ENCODE assay signal across 9 mouse cellular contexts in genomic region chr11:36395803-36396710, GRCm38 (mm10).
DNase-seq lines count a peak whose midpoint lies in the region; ATAC-seq and TF ChIP-seq lines count a peak whose summit lies in the region.
"Had no signal": no experiment of that assay in that cellular context is flagged by ENCODE, and none has a peak within 500 bp of the region (broad histone marks: within the 10 kb centered on the region; RNA-seq: fewer than 3 reads in every experiment).

No protein-coding gene starts in this region.

- no peak for TF ChIP-seq POLR2A in brain, embryonic 14.5 days (IDR thresholded peaks at IDR 0.05; ENCODE audit: borderline replicate concordance, extremely low read depth, insufficient read depth, insufficient read length, poor library complexity, severe bottlenecking)

- no peak for TF ChIP-seq CTCF in layer of hippocampus, adult 2 months (conservative IDR thresholded peaks at IDR 0.05)
- no peak for TF ChIP-seq CTCF in brain, embryonic 14.5 days (IDR thresholded peaks at IDR 0.05; ENCODE audit: borderline replicate concordance, extremely low read depth, insufficient read depth, insufficient read length)

- H3K36me3 ChIP-seq in forebrain, embryonic 13.5 days (ENCODE audit: poor library complexity, severe bottlenecking): no peaks in the 10 kb centered on the region
- no peaks in the 10 kb centered on the region for H3K36me3 ChIP-seq in midbrain, embryonic 14.5 days (ENCODE audit: control insufficient read depth, insufficient read depth, low read length)

- no peak overlapping the region for H3K4me3 ChIP-seq in layer of hippocampus, adult 2 months
- no peak overlapping the region for H3K4me3 ChIP-seq in forebrain, embryonic 13.5 days
- H3K4me3 ChIP-seq in midbrain, embryonic 14.5 days (replicated peaks; ENCODE audit: low read depth, low read length): no peak overlapping the region

- H3K9me3 ChIP-seq in forebrain, embryonic 13.5 days (replicated peaks): no peaks in the 10 kb centered on the region
- H3K9me3 ChIP-seq in midbrain, embryonic 14.5 days (ENCODE audit: control insufficient read depth, low read length): no peaks in the 10 kb centered on the region

- H3K27me3 ChIP-seq in forebrain, embryonic 13.5 days: no peaks in the 10 kb centered on the region
- H3K27me3 ChIP-seq in midbrain, embryonic 14.5 days (ENCODE audit: control insufficient read depth, insufficient read depth, low read length): no peaks in the 10 kb centered on the region

- 28% methylated on average over 12 of the region's 12 CpGs for WGBS in forebrain, embryonic 13.5 days
- WGBS in midbrain, embryonic 14.5 days: 30% methylated on average over 12 of the region's 12 CpGs

- H3K9ac ChIP-seq in forebrain, embryonic 13.5 days: no peak overlapping the region
- H3K9ac ChIP-seq in midbrain, embryonic 14.5 days (replicated peaks; ENCODE audit: low read length): no peak overlapping the region

- no peak overlapping the region for H3K4me2 ChIP-seq in forebrain, embryonic 13.5 days
- no peak overlapping the region for H3K4me2 ChIP-seq in midbrain, embryonic 14.5 days (ENCODE audit: low read length)

- peaks cover 19% of the 10 kb centered on the region for H3K4me1 ChIP-seq in forebrain, embryonic 13.5 days
- peaks cover 19% of the 10 kb centered on the region for H3K4me1 ChIP-seq in midbrain, embryonic 14.5 days (ENCODE audit: control insufficient read depth, insufficient read depth, low read length)

- peak overlapping the region; percentile 20; the same call in 1 of the 2 replicates for H3K27ac ChIP-seq in layer of hippocampus, adult 2 months
- H3K27ac ChIP-seq in forebrain, embryonic 13.5 days: peak overlapping the region; percentile 45; the same call in 1 of the 2 replicates
- H3K27ac ChIP-seq in midbrain, embryonic 14.5 days (replicated peaks; ENCODE audit: low read depth, low read length): peak overlapping the region; percentile 58

- ATAC-seq in forebrain, embryonic 13.5 days: peak; percentile 67
- no peak for ATAC-seq in midbrain, embryonic 14.5 days (ENCODE audit: low FRiP score, low TSS enrichment)

- DNase-seq in layer of hippocampus, adult 2 months (ENCODE audit: low spot score in 2 of 2): no peak
- DNase-seq in layer of hippocampus, postnatal 36 days: no peak
- peak; percentile 74 for DNase-seq in brain, embryonic 14.5 days (ENCODE audit: low read depth)
- DNase-seq in midbrain, embryonic 14.5 days: peak; percentile 51
- no peak for DNase-seq in urinary bladder, adult 18-20 months (ENCODE audit: low spot score in 2 of 2)
- no peak for DNase-seq in natural killer cell, adult 2 months (ENCODE audit: low spot score in 2 of 2)
- DNase-seq: kidney, adult 2 months; lung, postnatal 4 days had no signal

Comparison
In these comparisons a context has a peak if more than half of its experiments do, and no peak if none do; other contexts are left out.
1. DNase-seq: peak in brain, embryonic 14.5 days (single experiment) and midbrain, embryonic 14.5 days (single experiment); none in layer of hippocampus, adult 2 months (0 of 2), layer of hippocampus, postnatal 36 days (0 of 2), urinary bladder, adult 18-20 months (0 of 2) and natural killer cell, adult 2 months (0 of 2).
2. Peak in every context shown above with its lines, with median percentiles within 50 percentile points of each other: H3K27ac ChIP-seq.